Mouse (Mus musculus): Measurements from ENCODE around the gene Irs1.
A peak's percentile ranks its signal among the peaks of the same experiment; 100 is the strongest.

Irs1 gene

GRCm38 (mm10) chr1:82288421-82288990 lies 2.7 kb downstream of the Irs1 start:
- DNase-seq (ENCODE audit: low spot score): peak; percentile 18

- peak; percentile 27 for DNase-seq (ENCODE audit: low spot score)
Observed at GRCm38 (mm10) chr1:82287776-82288325, 3.4 kb downstream of the Irs1 start.

- DNase-seq (ENCODE audit: low spot score): peak; percentile 43
Observed at GRCm38 (mm10) chr1:82287052-82287775, 4.0 kb downstream of the Irs1 start.

- peak; percentile 28 for DNase-seq (ENCODE audit: low spot score)
Observed at GRCm38 (mm10) chr1:82286190-82287051, 4.8 kb downstream of the Irs1 start.

GRCm38 (mm10) chr1:82285461-82286189 lies 5.6 kb downstream of the Irs1 start:
- DNase-seq (ENCODE audit: low spot score): no peak

GRCm38 (mm10) chr1:82284403-82284802 lies 6.8 kb downstream of the Irs1 start:
- DNase-seq (ENCODE audit: low spot score): no peak

GRCm38 (mm10) chr1:82283901-82284301 lies 7.3 kb downstream of the Irs1 start:
- no peak for DNase-seq (ENCODE audit: low spot score)

GRCm38 (mm10) chr1:82282992-82283611 lies 8.1 kb downstream of the Irs1 start:
- DNase-seq (ENCODE audit: low spot score): peak; percentile 90

GRCm38 (mm10) chr1:82281823-82282222 lies 9.4 kb downstream of the Irs1 start:
- no peak for DNase-seq (ENCODE audit: low spot score)

- no peak for DNase-seq (ENCODE audit: low spot score)
Observed at GRCm38 (mm10) chr1:82279768-82280167, 11.4 kb downstream of the Irs1 start.

GRCm38 (mm10) chr1:82274361-82274760 lies 16.9 kb downstream of the Irs1 start:
- no peak for DNase-seq (ENCODE audit: low spot score)

GRCm38 (mm10) chr1:82273529-82273928 lies 17.7 kb downstream of the Irs1 start:
- DNase-seq (ENCODE audit: low spot score): no peak

GRCm38 (mm10) chr1:82272231-82272630 lies 19.0 kb downstream of the Irs1 start:
- no peak for DNase-seq (ENCODE audit: low spot score)

- DNase-seq (ENCODE audit: low spot score): no peak
Observed at GRCm38 (mm10) chr1:82267547-82267946, 23.7 kb downstream of the Irs1 start.

GRCm38 (mm10) chr1:82262331-82262730 lies 28.9 kb downstream of the Irs1 start:
- DNase-seq (ENCODE audit: low spot score): no peak

GRCm38 (mm10) chr1:82261638-82262037 lies 29.6 kb downstream of the Irs1 start:
- DNase-seq (ENCODE audit: low spot score): no peak

- DNase-seq (ENCODE audit: low spot score): no peak
Observed at GRCm38 (mm10) chr1:82261053-82261618, 30.1 kb downstream of the Irs1 start.

GRCm38 (mm10) chr1:82260055-82260454 lies 31.2 kb downstream of the Irs1 start:
- no peak for DNase-seq (ENCODE audit: low spot score)

- DNase-seq (ENCODE audit: low spot score): no peak
Observed at GRCm38 (mm10) chr1:82258331-82258730, 32.9 kb downstream of the Irs1 start.

- no peak for DNase-seq (ENCODE audit: low spot score)
Observed at GRCm38 (mm10) chr1:82257457-82257856, 33.8 kb downstream of the Irs1 start.

Measured in ovary, postnatal 36 days (tissue).